Mouse (Mus musculus) adrenal gland, adult 8-10 months (tissue): ENCODE measurements around the gene Cyp17a1. TPM values are rescaled to one million over a fixed set of nuclear protein-coding genes. Genes with fewer than 3 reads are reported as not detected.

Experiments used
- DNase-seq: peaks from one replicate; pipeline ENCODE4 v3.0.0; 2022
- total RNA-seq, 4 experiments: library from RNA; stranded (reverse); gene quantifications; 2 replicates each; pipeline ENCODE4 v1.2.4; 2022

The Cyp17a1 gene
- total RNA-seq, 4 experiments from 2014 or later = 1.7 to 3.9 (median 3.1) TPM

DNA sequence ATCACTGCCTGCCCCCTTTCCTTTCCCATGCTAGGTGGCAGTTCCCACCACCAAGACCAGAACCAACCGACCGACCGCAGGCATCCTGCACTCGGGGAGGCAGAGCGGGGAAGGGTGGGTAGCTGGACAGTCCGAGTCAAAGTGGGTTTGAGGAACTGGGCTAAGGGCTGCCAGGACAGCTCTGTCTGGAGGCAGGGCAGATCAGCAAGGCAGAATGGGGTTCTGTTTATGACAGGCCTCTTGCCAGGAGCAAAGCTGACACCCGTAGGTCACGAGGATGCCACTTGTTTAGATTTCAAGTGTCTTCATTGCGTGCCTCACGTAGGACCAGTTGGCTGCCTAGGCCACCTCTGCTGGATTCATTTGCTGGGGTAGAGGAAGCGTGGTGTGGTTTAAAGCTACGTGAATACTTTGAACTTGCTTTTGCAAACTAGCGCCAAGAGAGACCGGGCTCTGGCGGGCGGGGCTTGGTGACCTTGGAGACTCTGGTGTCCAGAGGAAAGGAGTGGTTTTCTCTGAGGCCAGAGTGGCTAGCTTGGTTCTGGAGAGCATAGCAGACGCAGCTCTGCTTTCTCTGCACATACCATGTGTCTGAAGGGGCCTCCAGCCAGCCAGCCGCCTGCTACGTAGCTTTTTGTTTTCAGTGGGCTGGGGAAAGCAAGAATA, 31.4 kb downstream of the Cyp17a1 start:
- DNase-seq = peak; percentile 81

DNA sequence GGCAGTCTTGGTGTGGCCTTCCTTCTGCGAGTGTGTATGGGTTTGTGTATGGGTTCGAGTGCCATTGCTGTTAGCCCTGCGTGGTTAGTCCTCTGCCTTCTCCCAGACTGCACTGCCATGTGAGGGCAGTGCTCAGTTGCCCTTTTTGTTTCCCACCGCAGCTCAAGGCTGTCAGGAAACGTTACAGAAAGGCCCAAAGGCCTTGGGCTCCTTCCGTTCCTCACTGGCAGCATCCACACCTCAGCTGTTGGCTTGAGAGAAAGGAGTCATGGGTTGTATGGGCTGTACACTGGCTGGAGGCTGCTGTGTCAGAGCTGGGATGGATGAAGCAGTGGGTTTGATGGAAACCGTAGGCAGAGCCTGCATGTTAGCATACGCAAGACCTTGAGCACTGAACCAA, 32.2 kb downstream of the Cyp17a1 start:
- no peak for DNase-seq

DNA sequence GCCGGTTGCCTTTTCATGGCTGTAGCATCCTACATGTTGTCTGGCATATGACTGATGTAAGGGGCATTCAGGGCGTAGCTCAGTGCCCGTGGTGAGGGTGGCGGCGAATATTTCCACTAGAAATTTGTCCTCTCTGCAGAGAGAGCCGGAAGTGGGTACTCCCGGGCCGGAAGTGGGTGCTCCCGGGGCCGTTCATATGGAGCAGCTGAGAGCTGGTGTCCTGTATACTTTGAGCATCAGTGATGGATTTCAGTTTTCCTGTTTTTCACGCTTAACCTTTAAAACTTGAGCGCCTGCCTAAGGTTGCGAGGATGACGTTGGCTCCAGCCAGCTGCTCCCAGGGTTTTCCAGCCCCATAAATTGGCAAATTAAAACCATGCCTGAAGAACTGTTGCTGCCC, 33.5 kb downstream of the Cyp17a1 start:
- DNase-seq = no peak

DNA sequence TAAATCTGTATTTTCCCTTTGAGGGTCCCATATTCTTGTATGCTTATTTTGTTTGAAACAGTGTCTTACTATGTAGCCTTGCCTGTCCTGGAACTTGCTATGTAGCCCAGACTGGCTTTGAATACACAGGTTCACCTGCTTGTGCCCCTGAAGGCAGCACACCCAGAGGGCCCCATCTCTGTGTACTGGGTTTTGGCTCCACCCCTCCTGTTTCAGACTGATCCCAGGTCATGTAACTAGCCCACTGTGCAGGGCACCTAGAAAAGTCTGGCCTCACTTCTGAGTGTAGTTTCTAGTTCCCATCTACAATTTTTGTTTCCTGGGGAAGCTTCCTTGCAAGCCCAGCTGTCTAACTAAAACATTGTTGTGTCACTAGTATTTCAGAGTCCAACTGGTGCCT, 33.9 kb downstream of the Cyp17a1 start:
- DNase-seq = no peak

DNA sequence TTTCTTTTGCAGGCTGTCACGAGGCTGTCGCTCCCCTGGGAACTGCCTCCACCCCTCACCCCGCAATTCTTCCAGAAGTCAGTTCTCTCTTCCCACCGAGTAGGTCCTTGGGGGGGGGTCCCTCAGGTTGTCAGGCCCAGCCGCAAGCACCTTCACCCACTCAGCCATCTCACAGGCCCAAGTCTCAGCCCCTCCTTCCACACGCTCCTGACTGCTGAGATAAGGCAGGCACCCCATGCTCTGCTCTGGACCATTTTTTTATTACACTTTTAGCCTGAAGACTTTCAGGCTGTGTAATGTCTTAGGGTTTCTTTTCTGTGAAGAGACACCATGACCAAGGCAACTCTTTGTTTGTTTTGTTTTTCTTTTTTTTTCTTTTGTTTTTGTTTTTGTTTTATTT, 35.4 kb downstream of the Cyp17a1 start:
- no peak for DNase-seq

DNA sequence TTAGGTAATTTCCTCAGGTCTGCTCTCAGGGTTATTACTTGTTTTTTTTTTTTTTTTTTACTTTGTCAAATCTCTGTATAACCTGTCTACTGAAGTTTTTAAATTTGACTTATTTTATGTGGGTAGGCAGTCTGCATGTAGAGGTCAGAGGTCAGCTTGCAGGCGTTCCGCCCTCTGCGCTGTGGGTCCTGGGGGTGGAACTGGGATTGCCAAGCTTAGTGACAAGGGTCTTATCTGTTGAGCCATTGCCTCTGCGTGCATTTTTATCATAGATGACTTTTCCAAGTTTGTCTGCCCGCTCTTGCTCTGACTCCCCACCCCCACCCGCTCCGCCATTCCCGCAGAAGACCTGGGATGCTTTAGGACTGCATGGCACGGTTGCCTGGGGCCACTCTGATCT, 37.2 kb downstream of the Cyp17a1 start:
- DNase-seq = no peak

DNA sequence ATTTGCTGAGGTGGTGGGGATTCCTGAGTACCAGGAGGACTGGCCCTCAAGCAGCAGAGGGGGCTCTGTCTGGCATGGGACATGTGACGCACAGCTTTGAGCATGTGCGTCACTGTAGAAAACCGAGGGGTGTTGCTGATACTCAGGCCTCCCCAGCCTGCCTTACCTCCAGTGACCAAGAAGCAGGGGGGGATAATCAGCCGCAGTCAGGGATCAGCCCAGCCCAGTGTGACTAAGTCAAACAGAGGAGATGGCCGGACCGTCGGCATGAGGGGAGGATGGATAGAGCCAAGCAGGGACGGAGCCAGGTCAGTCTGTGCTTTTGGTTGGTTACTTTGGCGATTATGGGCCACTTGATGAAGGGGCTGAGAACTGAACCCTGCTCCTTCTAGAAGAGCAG, 41.3 kb downstream of the Cyp17a1 start:
- DNase-seq = no peak

DNA sequence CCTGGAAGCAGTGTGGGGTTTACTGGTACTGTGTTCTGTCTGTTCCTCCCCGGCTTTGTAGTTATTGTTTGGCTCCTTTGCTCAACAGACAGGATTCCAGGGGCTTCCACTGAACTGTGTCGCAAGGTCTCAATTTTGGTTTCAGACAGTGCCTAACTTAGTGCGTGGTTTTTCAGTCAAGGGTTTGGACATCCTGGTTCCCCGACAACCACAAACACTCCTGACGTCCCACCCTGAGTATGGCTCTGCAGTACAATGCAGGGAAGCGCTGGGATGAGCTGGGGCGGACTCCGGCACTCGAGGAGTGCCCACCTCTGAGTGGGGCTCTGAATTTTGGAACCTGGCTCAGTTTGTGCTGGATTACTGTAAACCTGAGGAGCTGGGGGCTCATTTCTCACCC, 43.2 kb downstream of the Cyp17a1 start:
- no peak for DNase-seq

DNA sequence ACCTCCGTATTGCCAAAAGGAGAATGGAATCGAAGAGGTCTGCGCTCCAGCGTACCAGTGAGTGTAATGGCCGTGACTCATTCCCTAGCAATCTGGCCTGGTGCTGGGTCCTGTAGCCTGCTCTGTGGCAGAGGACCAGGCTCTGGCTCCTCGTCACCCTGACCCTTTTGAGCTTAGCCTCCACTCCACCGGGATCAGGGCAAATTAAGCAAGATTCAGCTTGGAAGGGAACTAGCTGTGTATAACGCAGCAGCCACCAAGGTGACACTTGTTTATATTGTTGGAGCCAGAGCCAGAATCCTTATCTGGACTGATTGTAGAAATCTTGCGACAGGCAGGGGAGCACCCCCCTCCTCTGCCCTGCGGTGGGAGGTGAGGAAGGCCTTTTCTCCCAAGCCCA, 44.6 kb downstream of the Cyp17a1 start:
- DNase-seq = peak; percentile 90

DNA sequence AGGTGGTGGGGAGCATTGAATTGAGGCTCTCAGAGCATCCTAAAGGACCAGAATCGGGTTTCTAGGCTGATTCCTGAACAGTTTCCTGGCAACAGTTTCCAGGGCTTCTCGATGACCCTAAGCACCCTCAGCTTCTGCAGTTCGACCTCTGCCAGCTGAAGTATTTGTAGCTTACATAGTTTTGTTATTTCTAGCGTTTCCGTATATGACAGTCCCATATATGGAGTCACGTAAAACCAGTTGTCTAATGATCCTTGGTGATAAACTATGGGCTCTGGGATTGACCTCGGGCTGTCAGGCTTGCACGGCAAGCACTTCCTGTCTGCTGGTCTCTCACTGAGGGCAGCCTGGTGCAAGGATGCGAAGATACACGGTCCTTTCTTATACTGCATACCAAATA, 47.5 kb downstream of the Cyp17a1 start:
- no peak for DNase-seq

DNA sequence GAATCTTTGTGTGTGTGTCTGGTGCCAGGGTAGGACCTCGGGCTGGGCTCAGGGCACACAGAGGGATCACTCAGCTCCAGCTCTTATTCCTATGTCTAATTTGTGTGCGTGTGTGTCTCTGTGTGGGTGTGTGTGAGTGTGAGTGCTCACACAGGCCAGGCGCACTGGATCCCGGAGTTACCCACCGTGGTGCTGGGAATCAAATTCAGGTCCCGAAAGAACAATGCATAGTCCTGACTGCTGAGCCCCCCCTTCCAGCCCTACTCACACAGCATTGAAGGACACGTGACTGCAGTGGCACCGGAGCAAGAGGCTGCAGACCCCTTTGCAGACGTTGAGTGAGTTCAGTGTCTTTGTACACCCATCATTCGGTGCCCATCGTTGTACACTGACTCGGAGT, 48.0 kb downstream of the Cyp17a1 start:
- DNase-seq = no peak

DNA sequence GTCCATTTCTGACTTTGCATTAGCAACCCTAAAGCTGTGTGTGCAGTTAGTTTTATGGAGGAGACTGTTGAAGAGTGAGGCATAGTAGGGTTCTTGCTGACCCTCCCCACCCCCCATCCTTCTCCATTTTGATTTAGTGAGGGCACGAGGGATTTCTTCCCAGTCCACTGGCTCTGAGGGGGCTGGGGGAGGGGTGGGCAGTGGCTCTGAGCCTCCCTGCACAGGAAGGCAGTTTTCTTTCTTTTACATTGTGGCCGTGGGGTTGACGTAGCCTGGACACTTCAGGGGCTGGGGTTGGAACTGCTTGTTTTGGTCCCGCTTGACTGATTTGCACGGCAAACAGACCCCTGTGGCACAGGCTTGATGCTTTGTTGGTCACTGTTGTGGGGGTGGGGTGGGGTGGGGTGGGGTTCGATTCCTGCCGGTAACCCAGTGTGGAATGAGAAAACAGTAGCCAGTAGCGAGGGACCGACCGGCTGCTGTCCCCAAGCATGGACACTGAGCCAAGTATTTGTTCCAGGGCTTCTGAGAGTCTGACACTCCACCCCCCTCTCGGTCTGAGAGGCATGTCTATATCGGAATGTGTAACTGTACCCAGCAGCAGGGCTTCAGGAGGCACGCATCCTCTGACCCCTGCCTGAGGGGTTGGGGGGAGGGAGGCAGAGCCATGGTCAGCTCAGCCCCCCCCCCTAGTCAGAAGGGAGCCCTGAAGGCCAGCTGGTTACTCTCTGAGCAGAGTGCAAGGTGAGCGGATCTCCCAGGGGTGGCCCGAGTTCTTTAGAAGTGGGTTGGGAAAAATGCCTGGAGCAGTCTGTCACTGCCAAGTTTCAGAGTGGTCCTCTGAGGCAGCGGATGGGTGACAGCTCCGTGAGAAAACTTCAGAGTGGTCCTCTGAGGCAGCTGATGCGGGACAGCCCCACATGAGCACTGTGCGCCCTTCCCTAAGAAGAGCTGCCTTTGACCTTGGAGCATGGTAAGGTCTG, 48.9 kb downstream of the Cyp17a1 start:
- no peak for DNase-seq

DNA sequence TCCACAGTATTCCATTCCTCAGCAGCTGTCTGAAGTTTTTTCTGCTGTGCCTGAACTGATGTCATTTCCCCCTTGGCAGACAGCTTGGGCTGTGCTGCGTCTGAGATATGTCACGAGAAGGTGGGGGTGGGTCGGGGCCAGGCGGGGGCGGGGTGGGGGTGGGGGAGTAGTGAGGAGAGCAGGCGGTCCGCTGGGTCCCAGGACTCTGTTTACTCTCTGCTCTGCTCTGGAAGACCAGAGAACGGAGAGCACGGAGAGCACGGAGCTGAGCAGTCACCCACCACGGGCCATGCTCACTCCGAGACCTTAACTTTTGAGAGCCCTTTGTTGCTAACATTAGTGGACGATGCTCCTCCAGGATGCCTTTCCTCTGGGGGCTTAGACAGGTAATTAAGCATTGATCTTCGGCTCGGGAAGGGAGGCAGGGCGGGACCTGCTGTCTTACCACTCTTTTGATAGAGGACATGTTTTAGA, 49.7 kb downstream of the Cyp17a1 start:
- no peak for DNase-seq

DNA sequence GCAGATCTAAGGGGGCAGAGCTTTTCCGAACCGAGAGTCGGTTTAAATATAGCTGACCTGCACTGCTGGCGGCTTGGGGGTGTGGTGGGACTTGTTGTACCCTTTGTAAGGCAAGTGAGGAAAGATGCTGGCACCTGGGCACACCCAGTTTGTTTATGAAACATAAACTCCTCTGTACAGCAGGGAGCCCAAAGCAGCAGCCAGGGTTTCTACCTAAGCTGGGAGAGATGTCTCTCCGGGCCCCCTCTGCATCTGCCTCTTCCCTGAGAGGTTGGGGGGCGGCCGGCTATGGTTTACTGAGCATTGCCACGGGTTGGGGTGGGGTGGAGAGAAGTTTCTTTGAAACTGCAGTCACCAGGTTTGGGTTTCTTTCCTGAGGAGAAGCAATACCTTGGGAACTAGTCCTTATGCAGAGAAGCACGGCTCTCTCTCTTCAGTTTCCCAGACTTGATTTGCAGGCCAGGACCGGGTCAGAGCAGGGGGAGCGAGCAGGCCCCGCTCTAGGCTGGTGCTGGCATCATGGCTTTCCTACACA, 50.2 kb downstream of the Cyp17a1 start:
- DNase-seq = no peak

DNA sequence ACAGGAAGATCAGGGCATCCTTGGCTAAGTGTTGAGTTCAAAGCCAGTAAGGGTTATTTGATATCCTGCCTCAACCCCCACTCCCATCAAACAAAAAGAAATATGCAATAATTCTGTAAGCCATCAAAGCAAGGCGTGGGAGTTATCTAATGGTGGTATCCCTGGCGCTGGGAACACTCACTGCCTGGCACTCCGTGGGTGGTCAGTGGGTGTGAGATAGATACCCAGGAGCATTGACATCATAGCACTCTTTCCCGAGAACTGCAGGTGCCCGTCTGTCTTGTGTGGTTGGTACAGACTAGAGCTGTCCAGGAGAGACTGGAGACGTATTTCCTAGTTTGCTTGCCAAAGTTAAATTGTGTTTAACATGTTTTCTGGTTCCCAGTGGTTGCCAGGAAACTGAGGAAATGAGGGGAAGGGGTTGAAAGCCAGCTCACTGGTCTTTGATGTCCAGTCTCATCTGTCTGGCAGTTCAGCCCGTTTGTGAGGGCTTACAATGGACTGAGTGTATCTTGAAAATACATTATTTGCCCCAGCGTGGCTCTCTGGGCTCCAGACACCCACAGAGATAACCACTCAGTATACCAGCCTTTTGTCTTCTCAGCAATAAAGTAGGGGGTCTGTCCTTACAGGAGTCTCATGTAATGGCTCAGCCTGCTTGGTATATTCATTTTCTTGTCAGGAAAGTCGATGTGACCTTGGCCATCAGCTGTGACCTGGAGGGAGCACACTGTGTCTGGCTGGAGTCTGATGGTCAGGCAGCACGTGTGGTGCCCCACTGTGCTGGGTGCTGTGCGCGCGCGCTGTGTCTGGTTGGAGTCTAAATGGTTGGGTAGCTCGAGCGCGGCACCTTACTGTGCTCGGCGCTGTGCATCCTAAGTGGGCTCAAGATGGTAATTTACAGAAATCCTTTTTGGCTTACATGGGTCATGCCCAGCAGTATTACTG, 51.5 kb downstream of the Cyp17a1 start:
- no peak for DNase-seq

DNA sequence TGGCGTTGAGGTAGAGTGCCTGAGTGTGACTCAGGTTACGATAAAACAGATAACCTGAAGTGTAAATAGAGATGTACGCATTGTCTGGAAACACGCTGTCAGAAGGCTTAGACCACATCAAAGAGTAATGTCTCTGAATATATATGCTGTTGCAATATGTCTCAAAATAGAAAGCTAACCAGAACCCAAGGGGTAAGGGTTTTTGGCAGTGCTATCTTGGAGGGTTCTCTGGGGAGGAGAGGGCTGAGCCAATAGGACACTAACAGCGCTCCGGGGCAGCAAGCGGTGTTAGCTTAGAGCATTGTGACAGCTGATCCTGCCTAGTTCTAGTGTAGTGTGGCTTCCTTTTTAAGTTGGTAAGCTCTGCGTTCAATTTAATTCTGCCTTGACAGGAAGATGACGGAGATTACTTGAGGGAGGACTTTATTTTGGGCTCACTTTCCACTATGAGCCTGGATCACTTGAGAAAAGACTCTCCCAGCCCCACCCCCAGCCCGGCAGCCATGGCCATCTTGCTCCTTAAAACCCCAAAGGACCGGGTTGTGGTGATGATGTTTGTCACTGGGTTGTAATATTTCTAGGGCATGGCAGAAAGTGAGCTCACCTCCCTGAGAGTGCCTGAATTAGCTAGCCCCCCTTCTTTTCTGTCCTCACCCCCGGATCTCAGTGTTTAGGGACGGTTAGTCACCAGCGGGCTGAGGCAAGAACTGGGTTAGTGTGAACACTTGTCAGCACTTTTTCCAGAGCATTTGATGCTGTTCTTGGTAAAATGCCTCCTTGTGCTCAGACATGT, 52.8 kb downstream of the Cyp17a1 start:
- no peak for DNase-seq

DNA sequence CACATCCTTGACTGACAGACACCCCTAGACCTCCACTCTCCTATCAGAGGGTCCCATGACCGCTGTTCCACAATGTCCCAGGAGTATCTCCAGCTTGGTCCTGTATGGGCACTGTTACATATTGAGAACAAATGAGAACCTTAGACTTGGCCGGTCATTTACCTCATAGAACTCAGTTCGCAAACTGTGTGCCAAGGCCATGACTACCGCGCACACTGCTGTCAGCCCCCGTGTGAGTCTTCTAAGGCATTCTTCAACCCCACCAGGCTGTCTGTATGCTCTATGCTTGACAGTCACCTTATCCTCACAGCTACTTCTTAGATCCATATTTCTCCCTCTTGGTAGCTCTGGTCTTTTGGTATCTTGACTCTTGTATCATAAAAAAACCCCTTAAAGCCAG, 53.5 kb downstream of the Cyp17a1 start:
- DNase-seq = no peak

DNA sequence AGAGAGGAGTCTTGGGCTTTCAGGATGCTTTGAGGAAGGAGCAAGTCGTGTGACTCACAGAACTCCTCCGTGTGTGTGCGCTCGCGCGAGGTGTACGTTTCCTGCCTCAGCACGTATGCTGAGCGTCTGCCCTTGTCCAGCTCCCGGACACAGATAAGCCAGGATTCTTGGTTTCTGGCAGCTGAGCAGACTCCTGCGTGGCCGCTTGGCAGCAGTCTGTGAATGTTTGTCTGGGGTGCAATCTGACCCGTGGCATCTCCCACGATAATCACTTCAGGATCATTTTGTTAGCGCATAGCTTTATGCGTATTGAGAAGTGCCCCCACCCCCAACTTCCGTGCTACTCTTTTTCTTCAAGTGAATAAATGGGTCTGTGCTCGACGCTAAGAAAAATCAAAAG, 54.0 kb downstream of the Cyp17a1 start:
- DNase-seq = no peak

DNA sequence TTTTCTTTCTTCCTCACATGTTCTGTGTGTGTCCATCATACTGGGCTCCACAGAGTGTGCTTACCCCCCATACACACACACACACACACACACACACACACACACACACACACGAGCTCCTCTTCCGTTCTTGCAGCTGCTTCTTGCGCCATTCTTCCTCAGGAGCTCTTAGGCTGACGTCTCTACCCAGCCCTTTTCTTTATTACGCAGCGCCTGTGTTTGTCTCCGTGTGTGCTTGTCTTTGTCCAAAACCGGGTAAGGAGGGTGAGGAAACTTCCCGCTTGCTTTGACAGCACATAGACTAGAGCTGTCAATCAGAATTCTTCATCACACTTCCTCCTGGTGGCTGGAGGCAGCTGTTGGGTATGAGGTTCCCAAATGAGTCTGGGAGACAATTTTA, 54.6 kb downstream of the Cyp17a1 start:
- DNase-seq = no peak

DNA sequence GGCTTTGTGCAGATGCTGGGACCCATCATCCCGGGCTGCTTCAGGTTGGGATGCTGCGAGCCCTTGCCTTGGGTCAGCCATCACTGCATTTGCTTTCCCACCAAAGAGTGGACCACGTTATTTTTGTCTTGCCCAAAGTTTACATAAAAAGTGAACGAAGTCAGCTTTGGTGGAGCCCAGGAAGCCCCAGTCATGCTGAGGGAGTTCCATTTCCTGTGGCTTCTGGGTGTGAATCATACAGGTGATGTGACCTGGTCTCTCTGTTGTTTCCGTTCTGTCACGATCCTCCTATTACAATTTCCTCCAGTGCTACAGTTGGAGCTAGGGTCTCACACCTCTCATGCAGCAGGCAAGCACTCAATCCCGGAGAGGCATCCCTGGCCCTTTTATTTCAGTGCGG, 55.6 kb downstream of the Cyp17a1 start:
- no peak for DNase-seq
